Mouse (Mus musculus) hindbrain, embryonic 14.5 days (tissue): ENCODE results near the gene Oas1g. TPM values are rescaled to one million over a fixed set of nuclear protein-coding genes. Genes with fewer than 3 reads are reported as not detected.
"Not testable (repeated sequence)": the region's sequence is repeated elsewhere in the genome, so short reads cannot be mapped to it uniquely, and the experiment has no call there.

ENCODE experiments used
- ATAC-seq: fragments of 200-750 bp; cut with Nextera tagmentation; 2 replicates; pipeline ENCODE4 v1.8.0; 2017; ENCODE audit warnings: moderate number of reproducible peaks, mild to moderate bottlenecking, moderate TSS enrichment, moderate library complexity; ENCODE audit not compliant: low FRiP score
- DNase-seq: peaks from one replicate; pipeline ENCODE4 v3.0.0-alpha.2; 2015; ENCODE audit warnings: low spot score
- H3K27ac ChIP-seq: fragments of 300-500 bp; sonication (generic); 2 replicates; pipeline ENCODE4 v1.5.1; 2014; ENCODE audit warnings: mild to moderate bottlenecking, moderate library complexity
- H3K27me3 ChIP-seq: fragments of 300-500 bp; sonication (generic); 2 replicates; pipeline ENCODE4 v1.6.1; 2014; ENCODE audit warnings: mild to moderate bottlenecking, low read length, mixed read lengths; ENCODE audit not compliant: control insufficient read depth, insufficient read depth
- H3K36me3 ChIP-seq: fragments of 300-500 bp; sonication (generic); replicated peaks from 2 replicates; pipeline ENCODE4 v1.6.1; 2014; ENCODE audit not compliant: control insufficient read depth, insufficient read depth
- H3K4me1 ChIP-seq: fragments of 300-500 bp; sonication (generic); replicated peaks from 2 replicates; pipeline ENCODE4 v1.6.1; 2014; ENCODE audit warnings: antibody characterized with exemption, low read length, mixed read lengths; ENCODE audit not compliant: control insufficient read depth, insufficient read depth
- H3K4me2 ChIP-seq: fragments of 300-500 bp; sonication (generic); replicated peaks from 2 replicates; pipeline ENCODE4 v1.6.1; 2014; ENCODE audit warnings: mild to moderate bottlenecking, moderate library complexity
- H3K4me3 ChIP-seq: fragments of 300-500 bp; sonication (generic); replicated peaks from 2 replicates; pipeline ENCODE4 v1.5.1; 2014; ENCODE audit warnings: mild to moderate bottlenecking, low read length
- H3K9ac ChIP-seq: fragments of 300-500 bp; sonication (generic); 2 replicates; pipeline ENCODE4 v1.6.1; 2014
- H3K9me3 ChIP-seq: fragments of 300-500 bp; sonication (generic); 2 replicates; pipeline ENCODE4 v1.6.1; 2016; ENCODE audit warnings: low read length; ENCODE audit not compliant: control insufficient read depth
- WGBS: fragments of 180-500 bp; shearing (Covaris S2); extraction: QIAGEN DNeasy Blood & Tissue Kit; methylation state at CpG from one replicate; pipeline ENCODE4 v1.1.7; 2014; 5-methylcytosine and 5-hydroxymethylcytosine counted together
- polyA plus RNA-seq: library from polyadenylated mRNA; unstranded; fragments of >200 nt; fragmentation: Nextera tagmentation; extraction: Ambion mirVana; gene quantifications from 2 replicates; pipeline ENCODE4 v1.2.1, GENCODE M21; 2014

Gene Oas1g
- polyA plus RNA-seq, 1 experiment from 2014 or later = 0.19 TPM

- Histone ChIP-seq H3K36me3 (no peaks in the 10 kb centered on the region), H3K27me3 (no peaks in the 10 kb centered on the region), H3K9ac (no peak overlapping the region), H3K4me3 (no peak overlapping the region), H3K4me2 (no peak overlapping the region), H3K27ac (no peak overlapping the region), H3K9me3 (no peaks in the 10 kb centered on the region), H3K4me1 (no peaks in the 10 kb centered on the region)
- ATAC-seq (no peak), DNase-seq (no peak)
- 79% methylated on average over 2 of the region's 2 CpGs for WGBS
These were observed 4.8 kb upstream of the Oas1g start for GRCm38 (mm10) chr5:120892243-120892660.

GRCm38 (mm10) chr5:120891566-120892242 lies 4.3 kb upstream of the Oas1g start:
- H3K9ac ChIP-seq, H3K9me3 ChIP-seq, H3K4me3 ChIP-seq, H3K4me2 ChIP-seq, ATAC-seq, H3K27me3 ChIP-seq, DNase-seq, H3K4me1 ChIP-seq, H3K27ac ChIP-seq, H3K36me3 ChIP-seq: not testable (repeated sequence)
- 86% methylated on average over 2 of the region's 2 CpGs for WGBS

- no peak overlapping the region for H3K27ac ChIP-seq
- no peak overlapping the region for H3K4me2 ChIP-seq
- no peak overlapping the region for H3K9ac ChIP-seq
- no peak overlapping the region for H3K4me3 ChIP-seq
- WGBS = 53% methylated on average over 3 of the region's 3 CpGs
- no peaks in the 10 kb centered on the region for H3K27me3 ChIP-seq
- no peaks in the 10 kb centered on the region for H3K4me1 ChIP-seq
- ATAC-seq = no peak
- DNase-seq = no peak
- no peaks in the 10 kb centered on the region for H3K36me3 ChIP-seq
- no peaks in the 10 kb centered on the region for H3K9me3 ChIP-seq
These were observed 3.6 kb upstream of the Oas1g start for GRCm38 (mm10) chr5:120890991-120891390.

GRCm38 (mm10) chr5:120890026-120890425 lies 2.6 kb upstream of the Oas1g start:
- Histone ChIP-seq H3K4me1 (no peaks in the 10 kb centered on the region), H3K4me2 (no peak overlapping the region), H3K4me3 (no peak overlapping the region), H3K9ac (no peak overlapping the region), H3K36me3 (no peaks in the 10 kb centered on the region), H3K27me3 (no peaks in the 10 kb centered on the region), H3K27ac (no peak overlapping the region), H3K9me3 (no peaks in the 10 kb centered on the region)
- WGBS = 82% methylated on average over 2 of the region's 2 CpGs
- ATAC-seq (no peak), DNase-seq (no peak)

GRCm38 (mm10) chr5:120888294-120888815 lies 942 bp upstream of the Oas1g start:
- not testable (repeated sequence) for H3K4me1 ChIP-seq, H3K4me2 ChIP-seq, H3K27ac ChIP-seq, DNase-seq, H3K4me3 ChIP-seq, ATAC-seq, H3K27me3 ChIP-seq, H3K36me3 ChIP-seq, H3K9ac ChIP-seq, H3K9me3 ChIP-seq
- WGBS = 44% methylated on average over 4 of the region's 4 CpGs

- 65% methylated on average over 6 of the region's 6 CpGs for WGBS
These were observed 418 bp upstream of the Oas1g start for GRCm38 (mm10) chr5:120887831-120888230.

GRCm38 (mm10) chr5:120881681-120882080 lies 5.7 kb downstream of the Oas1g start:
- not testable (repeated sequence) for H3K27me3 ChIP-seq, DNase-seq, ATAC-seq, H3K36me3 ChIP-seq, H3K9ac ChIP-seq, H3K4me1 ChIP-seq, H3K27ac ChIP-seq, H3K9me3 ChIP-seq, H3K4me3 ChIP-seq, H3K4me2 ChIP-seq
- 98% methylated on average over 6 of the region's 6 CpGs for WGBS

More at GRCm38 (mm10) chr5:120887831-120888230, 418 bp upstream of the Oas1g start:
- Histone ChIP-seq H3K4me2 (no peak overlapping the region), H3K27ac (no peak overlapping the region), H3K27me3 (no peaks in the 10 kb centered on the region), H3K9me3 (no peaks in the 10 kb centered on the region), H3K36me3 (no peaks in the 10 kb centered on the region), H3K4me3 (no peak overlapping the region), H3K9ac (no peak overlapping the region), H3K4me1 (no peaks in the 10 kb centered on the region)
- no peak for DNase-seq
- no peak for ATAC-seq

GRCm38 (mm10) chr5:120878803-120879202 lies 8.6 kb downstream of the Oas1g start:
- WGBS = 68% methylated on average over 2 of the region's 2 CpGs
- not testable (repeated sequence) for H3K27me3 ChIP-seq, H3K4me3 ChIP-seq, H3K4me1 ChIP-seq, H3K36me3 ChIP-seq, H3K9ac ChIP-seq, H3K4me2 ChIP-seq, ATAC-seq, H3K9me3 ChIP-seq, DNase-seq, H3K27ac ChIP-seq

GRCm38 (mm10) chr5:120877407-120877806 lies 10.0 kb downstream of the Oas1g start:
- not testable (repeated sequence) for DNase-seq, ATAC-seq, H3K36me3 ChIP-seq, H3K4me3 ChIP-seq, H3K27ac ChIP-seq, H3K4me1 ChIP-seq, H3K4me2 ChIP-seq, H3K9ac ChIP-seq, H3K9me3 ChIP-seq, H3K27me3 ChIP-seq
- 79% methylated on average over 2 of the region's 2 CpGs for WGBS
